Mouse (Mus musculus) hindbrain, embryonic 11.5 days (tissue): ENCODE measurements at regions not wholly inside any gene's neighbourhood (a gene's known extent, or its start where the extent isn't known, plus 50 kb on each side); places are given as distances from the start of the nearest gene placed in this dataset.

Experiments used
- ATAC-seq: fragments of 200-750 bp; cut with Nextera tagmentation; 2 replicates; pipeline ENCODE4 v1.8.0; 2017; ENCODE audit warnings: mild to moderate bottlenecking, moderate TSS enrichment, moderate library complexity; ENCODE audit not compliant: low FRiP score
- DNase-seq: peaks from one replicate; pipeline ENCODE4 v3.0.0-alpha.2; 2015; ENCODE audit warnings: low spot score
- H3K27ac ChIP-seq: fragments of 300-500 bp; sonication (generic); 2 replicates; pipeline ENCODE4 v1.5.1; 2014; ENCODE audit warnings: mild to moderate bottlenecking, low read depth, low read length
- H3K27me3 ChIP-seq: fragments of 300-500 bp; sonication (generic); 2 replicates; pipeline ENCODE4 v1.6.1; 2014; ENCODE audit warnings: mild to moderate bottlenecking, low read length, moderate library complexity, mixed read lengths; ENCODE audit not compliant: control insufficient read depth, insufficient read depth
- H3K36me3 ChIP-seq: fragments of 300-500 bp; sonication (generic); 2 replicates; pipeline ENCODE4 v1.6.1; 2014; ENCODE audit warnings: mild to moderate bottlenecking, low read length, moderate library complexity, mixed read lengths; ENCODE audit not compliant: control insufficient read depth, insufficient read depth
- H3K4me1 ChIP-seq: fragments of 300-500 bp; sonication (generic); replicated peaks from 2 replicates; pipeline ENCODE4 v1.6.1; 2014; ENCODE audit warnings: low read length, mixed read lengths; ENCODE audit not compliant: control insufficient read depth, insufficient read depth
- H3K4me2 ChIP-seq: fragments of 300-500 bp; sonication (generic); replicated peaks from 2 replicates; pipeline ENCODE4 v1.6.1; 2014; ENCODE audit warnings: mild to moderate bottlenecking, low read depth, low read length
- H3K4me3 ChIP-seq: fragments of 300-500 bp; sonication (generic); 2 replicates; pipeline ENCODE4 v1.5.1; 2014; ENCODE audit warnings: low read depth, low read length
- H3K9ac ChIP-seq: fragments of 300-500 bp; sonication (generic); 2 replicates; pipeline ENCODE4 v1.6.1; 2014; ENCODE audit warnings: low read depth, low read length
- H3K9me3 ChIP-seq: fragments of 300-500 bp; sonication (generic); 2 replicates; pipeline ENCODE4 v1.6.1; 2016; ENCODE audit warnings: low read length; ENCODE audit not compliant: control insufficient read depth
- WGBS: fragments of 180-500 bp; shearing (Covaris S2); extraction: QIAGEN DNeasy Blood & Tissue Kit; methylation state at CpG from one replicate; pipeline ENCODE4 v1.1.7; 2014; 5-methylcytosine and 5-hydroxymethylcytosine counted together

DNA sequence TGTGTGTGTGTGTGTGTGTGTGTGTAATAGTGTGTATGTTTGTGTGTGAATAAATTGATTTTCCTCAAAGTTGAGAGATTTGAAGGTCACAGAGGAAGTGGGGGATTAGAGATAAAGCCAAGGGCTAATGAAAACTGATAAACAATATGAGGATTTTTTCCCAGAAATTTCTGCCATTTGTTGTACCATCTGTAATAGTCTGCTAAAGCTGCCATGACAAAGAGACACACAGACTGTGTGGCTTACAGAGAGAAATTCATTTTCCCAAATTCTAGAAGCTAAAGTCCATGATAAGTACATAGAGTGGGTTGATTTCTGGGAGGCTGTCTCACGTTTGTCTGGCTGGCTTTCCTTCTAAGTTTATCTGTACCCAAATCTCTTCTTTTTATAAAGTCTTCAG is 259.6 kb downstream of the Ndufa4 start:
- DNase-seq (no peak), ATAC-seq (no peak)
- no peak overlapping the region for H3K4me3 ChIP-seq
- H3K4me2 ChIP-seq = no peak overlapping the region
- no peaks in the 10 kb centered on the region for H3K36me3 ChIP-seq
- no peaks in the 10 kb centered on the region for H3K27me3 ChIP-seq
- H3K4me1 ChIP-seq = no peaks in the 10 kb centered on the region
- H3K9ac ChIP-seq = no peak overlapping the region
- H3K9me3 ChIP-seq = no peaks in the 10 kb centered on the region
- WGBS = 72% methylated on average over 1 of the region's 1 CpGs
- no peak overlapping the region for H3K27ac ChIP-seq

DNA sequence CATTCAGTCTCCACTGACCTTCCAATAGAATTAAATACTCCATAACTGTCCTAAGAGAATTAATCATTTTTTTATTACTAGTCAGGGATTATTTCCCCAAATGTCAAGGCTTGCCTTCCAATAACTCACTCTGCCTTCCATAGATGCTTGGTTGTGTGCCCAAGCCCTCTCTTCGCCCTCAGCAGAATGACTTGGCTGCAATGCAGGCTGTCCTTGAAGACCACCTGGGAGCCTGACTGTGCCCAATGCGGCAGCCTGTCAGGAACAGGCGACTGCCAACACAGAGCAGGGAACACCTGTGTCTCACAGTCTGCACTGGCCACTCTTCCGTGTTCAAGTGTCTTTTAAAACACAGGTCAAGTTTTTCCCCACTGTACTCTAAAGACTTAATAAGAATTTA is 294.0 kb downstream of the Ndufa4 start:
- Histone ChIP-seq H3K9me3 (no peaks in the 10 kb centered on the region), H3K27me3 (no peaks in the 10 kb centered on the region), H3K4me2 (no peak overlapping the region), H3K4me1 (no peaks in the 10 kb centered on the region), H3K36me3 (no peaks in the 10 kb centered on the region), H3K27ac (no peak overlapping the region), H3K9ac (no peak overlapping the region), H3K4me3 (no peak overlapping the region)
- no peak for DNase-seq
- no peak for ATAC-seq
- WGBS = 84% methylated on average over 4 of the region's 4 CpGs

DNA sequence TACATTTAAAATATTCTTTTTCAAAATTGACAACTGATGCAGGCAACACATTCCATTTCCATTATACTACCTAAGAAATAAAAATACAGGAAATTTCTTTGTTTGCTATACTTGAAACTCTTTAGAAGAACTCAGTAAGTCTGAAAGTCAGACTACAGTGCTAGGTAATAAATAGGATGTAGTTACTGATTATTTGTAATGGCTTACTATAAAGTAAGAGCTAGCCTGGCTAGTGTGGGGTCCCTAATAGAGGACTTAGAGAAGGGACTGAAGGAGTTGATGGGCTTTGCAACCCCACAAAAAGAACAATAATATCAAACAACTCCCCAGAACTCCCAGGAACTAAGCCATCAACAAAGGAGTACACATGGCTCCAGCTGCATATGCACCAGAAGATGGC is 299.1 kb downstream of the Ndufa4 start:
- DNase-seq (no peak), ATAC-seq (no peak)
- H3K36me3 ChIP-seq = no peaks in the 10 kb centered on the region
- H3K4me3 ChIP-seq = no peak overlapping the region
- no peak overlapping the region for H3K9ac ChIP-seq
- no peaks in the 10 kb centered on the region for H3K27me3 ChIP-seq
- no peaks in the 10 kb centered on the region for H3K9me3 ChIP-seq
- no peak overlapping the region for H3K4me2 ChIP-seq
- no peak overlapping the region for H3K27ac ChIP-seq
- no peaks in the 10 kb centered on the region for H3K4me1 ChIP-seq

DNA sequence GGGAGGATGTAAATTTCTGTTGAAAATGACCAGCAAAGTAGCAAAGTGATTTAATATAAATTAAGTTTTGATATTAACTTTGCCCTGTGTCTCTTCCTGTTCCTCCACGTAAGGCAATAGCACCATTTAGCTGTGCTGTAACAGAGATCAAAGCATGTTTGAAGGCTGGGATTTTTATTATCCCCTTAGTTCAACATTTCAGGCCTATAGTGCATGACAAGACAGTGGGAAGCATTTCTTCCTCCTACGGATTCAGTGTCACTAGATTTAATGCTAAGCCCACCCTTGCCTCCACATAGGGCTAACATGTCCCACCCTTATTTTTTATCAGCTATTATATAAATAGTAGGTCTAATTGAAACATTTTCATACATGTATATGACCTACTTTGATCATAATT is 299.6 kb downstream of the Ndufa4 start:
- 80% methylated on average over 2 of the region's 2 CpGs for WGBS
- H3K4me1 ChIP-seq = no peaks in the 10 kb centered on the region
- no peak overlapping the region for H3K27ac ChIP-seq
- no peak overlapping the region for H3K9ac ChIP-seq
- no peaks in the 10 kb centered on the region for H3K36me3 ChIP-seq
- no peaks in the 10 kb centered on the region for H3K27me3 ChIP-seq
- no peaks in the 10 kb centered on the region for H3K9me3 ChIP-seq
- no peak for ATAC-seq
- no peak overlapping the region for H3K4me3 ChIP-seq
- no peak overlapping the region for H3K4me2 ChIP-seq
- DNase-seq = no peak

DNA sequence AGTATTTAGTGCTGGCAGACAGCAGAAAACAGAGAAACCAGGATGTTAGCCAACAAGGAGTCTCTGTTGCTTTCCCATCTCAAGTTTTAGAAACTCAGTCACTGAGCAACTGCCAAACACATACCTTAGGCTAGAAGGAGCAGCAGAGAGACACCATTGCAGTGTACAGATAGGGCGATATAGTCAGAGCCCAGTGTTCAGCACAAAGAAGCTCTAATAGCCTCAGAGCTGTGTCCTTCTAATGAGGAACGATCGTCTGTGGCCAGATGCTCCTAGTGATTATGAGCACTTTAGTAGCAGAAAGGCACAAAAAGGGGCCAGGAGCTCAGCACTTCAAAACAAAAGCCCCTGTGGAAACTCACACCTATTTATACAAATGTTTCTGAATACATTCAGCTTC is 301.2 kb downstream of the Ndufa4 start:
- DNase-seq = no peak
- Histone ChIP-seq H3K36me3 (no peaks in the 10 kb centered on the region), H3K4me3 (no peak overlapping the region), H3K4me1 (no peaks in the 10 kb centered on the region), H3K4me2 (no peak overlapping the region), H3K9me3 (no peaks in the 10 kb centered on the region), H3K27ac (no peak overlapping the region), H3K27me3 (no peaks in the 10 kb centered on the region), H3K9ac (no peak overlapping the region)
- ATAC-seq = no peak
- 75% methylated on average over 3 of the region's 3 CpGs for WGBS

DNA sequence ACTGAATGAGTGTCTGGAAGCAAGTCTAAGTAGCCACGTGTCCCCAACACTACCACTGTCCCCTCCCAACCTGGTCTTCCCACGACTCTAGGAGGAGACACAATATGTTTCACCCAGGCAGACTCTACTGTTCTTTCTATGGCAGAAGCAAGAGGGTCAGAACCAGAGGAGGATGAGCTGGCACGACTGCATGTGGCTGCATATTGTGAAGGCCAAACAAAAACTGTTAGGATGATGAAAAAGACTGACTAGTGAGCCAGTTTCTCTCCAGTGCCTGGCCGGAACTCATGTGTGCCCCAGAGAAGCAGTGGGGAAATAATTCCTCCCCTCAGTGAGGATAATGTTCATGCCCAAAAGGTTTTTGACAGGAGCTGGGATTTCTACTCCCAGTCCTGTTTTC is 301.8 kb downstream of the Ndufa4 start:
- H3K27ac ChIP-seq = no peak overlapping the region
- H3K36me3 ChIP-seq = no peaks in the 10 kb centered on the region
- 80% methylated on average over 4 of the region's 4 CpGs for WGBS
- H3K4me1 ChIP-seq = no peaks in the 10 kb centered on the region
- H3K9ac ChIP-seq = no peak overlapping the region
- no peaks in the 10 kb centered on the region for H3K9me3 ChIP-seq
- DNase-seq (no peak), ATAC-seq (no peak)
- no peak overlapping the region for H3K4me3 ChIP-seq
- no peaks in the 10 kb centered on the region for H3K27me3 ChIP-seq
- no peak overlapping the region for H3K4me2 ChIP-seq

DNA sequence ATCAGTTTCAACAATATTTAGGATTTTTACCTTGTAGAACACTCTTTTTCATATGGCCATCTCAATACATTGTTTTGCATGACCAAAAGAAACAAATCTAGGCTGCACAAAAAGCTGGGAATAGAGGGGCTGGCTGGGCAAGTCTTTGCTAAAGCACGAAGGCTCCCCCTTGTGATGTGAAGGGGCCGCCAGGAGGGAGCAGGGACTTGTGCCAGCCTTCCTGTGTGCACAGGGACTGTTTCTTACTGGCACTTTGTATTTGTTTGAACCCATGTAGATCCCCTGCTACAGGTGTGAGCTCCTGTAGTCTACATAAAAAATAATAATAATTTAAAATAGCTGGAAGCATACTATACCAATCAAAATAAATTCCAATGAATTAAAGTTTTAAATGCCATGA is 312.4 kb downstream of the Ndufa4 start:
- no peak overlapping the region for H3K9ac ChIP-seq
- H3K27me3 ChIP-seq = no peaks in the 10 kb centered on the region
- H3K27ac ChIP-seq = no peak overlapping the region
- no peak overlapping the region for H3K4me3 ChIP-seq
- H3K9me3 ChIP-seq = no peaks in the 10 kb centered on the region
- H3K4me2 ChIP-seq = no peak overlapping the region
- ATAC-seq (no peak), DNase-seq (no peak)
- 45% methylated on average over 2 of the region's 2 CpGs for WGBS
- H3K4me1 ChIP-seq = no peaks in the 10 kb centered on the region
- H3K36me3 ChIP-seq = no peaks in the 10 kb centered on the region

DNA sequence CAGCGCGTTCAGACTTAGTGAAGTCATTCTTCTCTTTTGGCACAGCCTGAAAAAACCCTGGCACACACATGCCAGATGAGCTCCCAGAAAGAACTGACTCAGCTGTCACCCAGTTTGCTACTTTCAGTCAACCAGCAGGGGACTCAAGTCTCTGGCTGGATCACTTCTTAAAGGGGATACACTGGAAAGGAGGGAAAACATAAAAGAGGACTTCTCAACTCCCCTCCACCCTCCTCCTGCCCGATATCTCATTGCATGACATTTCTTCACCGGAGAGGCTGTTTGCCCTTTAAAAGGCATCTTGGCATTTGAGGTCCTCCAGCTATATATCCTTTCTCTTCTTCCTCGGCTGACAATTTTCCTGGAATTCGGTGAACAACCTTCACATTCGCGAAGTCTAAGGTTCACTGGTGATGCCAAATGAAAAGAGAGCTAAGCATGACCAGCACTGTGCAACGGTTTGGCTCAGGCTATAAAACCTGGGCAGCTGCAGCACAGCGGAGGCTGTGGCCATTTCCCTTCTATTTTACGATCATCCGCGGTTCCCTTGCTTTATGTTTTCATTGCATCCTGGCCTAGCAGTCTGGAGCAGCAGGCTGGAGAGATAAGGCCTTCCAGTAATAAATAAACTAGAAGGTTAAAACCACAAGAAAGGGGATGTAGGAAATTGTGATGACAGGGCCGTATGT is 313.6 kb downstream of the Ndufa4 start:
- 87% methylated on average over 14 of the region's 14 CpGs for WGBS
- no peak overlapping the region for H3K4me3 ChIP-seq
- no peak for ATAC-seq
- H3K4me1 ChIP-seq = no peaks in the 10 kb centered on the region
- H3K4me2 ChIP-seq = no peak overlapping the region
- H3K9ac ChIP-seq = no peak overlapping the region
- no peaks in the 10 kb centered on the region for H3K36me3 ChIP-seq
- DNase-seq = no peak
- H3K27me3 ChIP-seq = no peaks in the 10 kb centered on the region
- H3K27ac ChIP-seq = no peak overlapping the region
- no peaks in the 10 kb centered on the region for H3K9me3 ChIP-seq

DNA sequence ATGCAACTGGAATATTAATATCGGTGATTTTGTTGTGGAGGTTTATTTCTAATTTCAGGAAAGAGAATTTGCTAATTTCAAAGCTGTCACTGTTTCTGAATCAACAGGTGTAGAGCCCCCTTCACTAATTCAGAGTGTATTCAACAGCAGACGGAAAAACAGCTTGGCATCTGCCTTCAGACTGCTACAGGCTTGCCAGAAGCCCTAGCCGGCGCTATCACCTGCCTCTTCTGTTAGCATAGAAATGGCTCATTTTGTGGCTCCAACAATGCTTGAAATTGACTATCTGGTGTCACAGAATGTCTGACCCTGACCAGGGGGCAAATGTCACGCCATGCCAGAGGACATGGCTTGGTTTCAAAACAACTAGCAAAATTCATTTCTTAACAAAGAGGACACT is 331.2 kb downstream of the Ndufa4 start:
- Histone ChIP-seq H3K27ac (no peak overlapping the region), H3K4me3 (no peak overlapping the region), H3K36me3 (no peaks in the 10 kb centered on the region), H3K4me1 (no peaks in the 10 kb centered on the region), H3K4me2 (no peak overlapping the region), H3K9ac (no peak overlapping the region), H3K9me3 (no peaks in the 10 kb centered on the region), H3K27me3 (no peaks in the 10 kb centered on the region)
- WGBS = 86% methylated on average over 5 of the region's 5 CpGs
- ATAC-seq = no peak
- DNase-seq = no peak
